Mouse (Mus musculus) ovary, adult 18-20 months (tissue): ENCODE measurements around the gene Rilp.

ENCODE experiments used
- DNase-seq: peaks from one replicate; pipeline ENCODE4 v3.0.0; 2022; ENCODE audit warnings: low spot score, mixed read lengths

Gene Rilp

DNA sequence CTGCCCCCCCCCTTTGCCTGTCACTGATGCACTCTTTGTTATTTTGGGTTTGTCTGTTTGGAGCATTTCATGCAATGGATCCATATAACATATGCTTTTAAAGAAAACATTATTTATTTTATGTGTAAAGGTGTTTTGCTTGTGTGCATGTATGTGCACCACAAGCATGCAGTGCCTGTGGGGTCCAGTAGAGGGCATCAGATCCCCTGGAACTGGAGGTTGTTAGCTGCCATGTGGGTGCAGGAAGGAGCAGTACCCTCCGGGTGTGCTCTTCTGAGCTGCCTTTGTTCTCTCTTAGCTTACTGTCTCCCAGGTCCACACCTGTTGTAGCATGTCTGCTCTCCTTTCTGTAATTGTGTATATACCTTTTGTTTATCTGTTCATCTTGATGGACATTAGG lies 48.2 kb downstream of the Rilp start:
- no peak for DNase-seq

DNA sequence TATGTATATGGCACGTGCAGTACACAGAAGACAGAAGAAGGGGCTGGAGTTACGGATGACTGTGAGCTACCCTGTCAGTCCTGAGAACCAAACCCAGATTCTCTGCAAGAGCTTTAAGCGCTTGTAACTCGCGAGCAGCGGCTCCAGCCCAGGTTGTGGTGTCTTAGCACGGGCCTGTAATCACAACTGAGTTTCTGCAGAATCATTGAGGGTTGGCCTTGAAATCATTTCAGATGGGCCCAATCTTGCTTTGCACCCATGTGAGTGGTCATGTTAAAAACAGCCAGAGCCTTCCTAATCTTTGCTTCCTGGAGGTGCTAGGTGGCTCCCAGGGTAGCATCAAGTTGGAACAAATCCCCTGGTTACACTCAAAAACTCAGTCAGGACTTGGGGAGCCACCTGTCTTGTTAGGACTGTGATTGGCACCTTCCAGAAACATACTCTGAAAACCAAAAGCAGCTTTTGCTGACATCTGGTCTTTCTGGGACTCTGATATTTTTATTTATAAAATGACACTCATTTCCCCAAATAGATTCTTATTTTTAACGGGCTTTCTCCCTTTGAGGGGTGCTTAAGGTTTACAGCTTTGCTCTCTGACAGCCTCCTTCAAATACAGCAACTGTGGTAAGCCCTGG lies 50.1 kb downstream of the Rilp start:
- no peak for DNase-seq

DNA sequence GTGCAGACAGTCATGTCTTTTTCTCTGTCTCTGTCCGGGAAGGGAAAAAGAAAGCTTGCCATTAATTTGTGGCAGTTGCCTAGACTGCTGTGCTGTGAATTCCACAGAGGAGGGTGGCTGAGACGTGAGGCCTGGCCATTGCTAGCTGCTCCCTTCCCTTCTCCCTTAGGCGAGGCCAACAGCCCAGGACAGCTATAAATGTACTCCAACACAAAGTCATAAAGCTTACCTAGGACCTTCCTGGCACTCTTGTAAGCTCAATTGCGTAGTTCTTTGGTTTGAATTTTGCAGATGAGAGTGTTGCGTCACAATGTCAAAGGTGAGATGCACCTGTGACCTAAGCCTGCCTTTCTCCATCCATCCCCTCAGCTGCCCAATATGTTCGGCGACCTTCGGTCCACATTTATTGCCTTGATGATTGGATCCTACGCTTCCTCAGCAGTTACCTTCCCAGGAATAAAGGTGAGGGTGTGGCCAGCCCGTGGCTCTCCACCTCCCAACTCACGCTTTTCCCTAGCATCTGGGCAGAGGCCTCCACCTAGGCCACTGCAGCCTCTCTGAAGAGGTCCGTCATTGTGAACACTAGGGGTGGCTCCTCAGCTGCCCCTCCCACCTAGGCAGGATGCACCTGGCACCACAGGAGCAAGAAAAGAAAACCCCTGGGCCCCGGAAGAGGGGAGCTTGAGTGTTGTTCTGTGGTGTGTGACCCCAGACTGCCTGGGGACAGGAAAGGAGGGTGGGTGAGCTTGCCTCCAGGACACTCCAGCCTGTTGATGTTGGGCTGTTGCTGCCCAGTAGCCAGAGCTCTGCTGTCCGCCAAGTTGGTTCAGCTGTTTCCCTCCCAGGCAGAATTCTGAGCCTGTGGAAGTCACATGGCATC lies 50.9 kb downstream of the Rilp start:
- no peak for DNase-seq

- DNase-seq = no peak
Observed at GRCm38 (mm10) chr11:75561410-75561791, 51.5 kb downstream of the Rilp start.
